Mouse (Mus musculus) lung, postnatal 0 days (tissue): ENCODE results near the gene Nr4a1.

Source experiments
- CTCF ChIP-seq: IDR thresholded peaks from 2 replicates; pipeline ENCODE4 v1.5.1; 2016; ENCODE audit warnings: antibody characterized with exemption, mild to moderate bottlenecking
- EP300 ChIP-seq: IDR thresholded peaks from 2 replicates; pipeline ENCODE4 v1.6.1; 2016; ENCODE audit warnings: antibody characterized with exemption, mild to moderate bottlenecking, control low read depth

DNA sequence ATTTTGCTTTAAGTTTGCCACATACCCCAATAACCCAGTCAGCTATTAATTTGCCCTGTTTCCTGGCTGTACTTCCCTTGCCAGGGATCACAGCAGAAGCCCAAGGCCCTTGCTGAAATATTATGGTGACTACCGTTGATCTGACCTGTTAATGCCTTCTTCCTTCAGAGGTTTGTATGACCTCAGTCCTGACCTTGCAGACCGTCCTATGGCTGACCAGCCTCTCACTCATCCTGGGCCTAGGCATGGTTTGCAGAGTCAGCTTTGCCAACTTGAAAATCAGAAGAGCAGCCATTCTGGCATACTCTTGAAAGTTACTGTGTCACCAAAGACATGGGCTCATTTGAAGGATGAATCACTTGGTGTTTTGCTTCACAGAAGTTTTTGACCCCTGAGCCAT lies 38.9 kb upstream of the Nr4a1 start:
- TF ChIP-seq EP300 = no peak
- TF ChIP-seq CTCF = no peak
